Mouse (Mus musculus) cerebellum, adult 2 months (tissue): ENCODE data around the gene Kcnip4. TPM values are rescaled to one million over a fixed set of nuclear protein-coding genes. Genes with fewer than 3 reads are reported as not detected.

Experiments used
- DNase-seq, 2 experiments: peaks; one replicate each; pipeline ENCODE4 v3.0.0; 2021
- H3K27ac ChIP-seq: fragments of 200-500 bp; 2 replicates; pipeline ENCODE4 v1.5.1; 2012; ENCODE audit warnings: low read length, control low read depth, inconsistent platforms; ENCODE audit not compliant: insufficient read depth
- H3K27me3 ChIP-seq: fragments of 200-500 bp; 2 replicates; pipeline ENCODE4 v1.6.1; 2012; ENCODE audit warnings: inconsistent platforms, mild to moderate bottlenecking, low read length, moderate library complexity; ENCODE audit not compliant: control insufficient read depth, insufficient read depth
- H3K4me1 ChIP-seq: fragments of 200-500 bp; 2 replicates; pipeline ENCODE4 v1.6.1; 2011; ENCODE audit warnings: low read length; ENCODE audit not compliant: control insufficient read depth, insufficient read depth
- H3K4me3 ChIP-seq: fragments of 200-500 bp; replicated peaks from 2 replicates; pipeline ENCODE3; 2011; ENCODE audit warnings: mild to moderate bottlenecking, low read depth, low read length, control low read depth; ENCODE audit not compliant: insufficient read depth
- CTCF ChIP-seq: fragments of 200-500 bp; IDR thresholded peaks from 2 replicates; pipeline ENCODE4 v1.5.1; 2011; ENCODE audit warnings: low read depth, mild to moderate bottlenecking, control low read depth, low read length, moderate library complexity, borderline replicate concordance; ENCODE audit not compliant: insufficient read depth
- POLR2A ChIP-seq: fragments of 200-500 bp; IDR thresholded peaks from 2 replicates; pipeline ENCODE4 v1.6.1; 2011; ENCODE audit warnings: low read length, control low read depth, borderline replicate concordance; ENCODE audit not compliant: insufficient read depth
- WGBS: fragments of 180-500 bp; shearing (Covaris S2); methylation state at CpG from one replicate; pipeline ENCODE4 v1.1.7; 2018; 5-methylcytosine and 5-hydroxymethylcytosine counted together
- polyA plus RNA-seq: library from polyadenylated mRNA; depleted of rRNA; stranded (reverse); fragments of >200 nt; gene quantifications from 2 replicates; pipeline ENCODE4 v1.2.3, GENCODE M21; 2012; rRNA removed

Kcnip4 gene
- 93.6 and 105 TPM in 2 replicates for polyA plus RNA-seq

DNA sequence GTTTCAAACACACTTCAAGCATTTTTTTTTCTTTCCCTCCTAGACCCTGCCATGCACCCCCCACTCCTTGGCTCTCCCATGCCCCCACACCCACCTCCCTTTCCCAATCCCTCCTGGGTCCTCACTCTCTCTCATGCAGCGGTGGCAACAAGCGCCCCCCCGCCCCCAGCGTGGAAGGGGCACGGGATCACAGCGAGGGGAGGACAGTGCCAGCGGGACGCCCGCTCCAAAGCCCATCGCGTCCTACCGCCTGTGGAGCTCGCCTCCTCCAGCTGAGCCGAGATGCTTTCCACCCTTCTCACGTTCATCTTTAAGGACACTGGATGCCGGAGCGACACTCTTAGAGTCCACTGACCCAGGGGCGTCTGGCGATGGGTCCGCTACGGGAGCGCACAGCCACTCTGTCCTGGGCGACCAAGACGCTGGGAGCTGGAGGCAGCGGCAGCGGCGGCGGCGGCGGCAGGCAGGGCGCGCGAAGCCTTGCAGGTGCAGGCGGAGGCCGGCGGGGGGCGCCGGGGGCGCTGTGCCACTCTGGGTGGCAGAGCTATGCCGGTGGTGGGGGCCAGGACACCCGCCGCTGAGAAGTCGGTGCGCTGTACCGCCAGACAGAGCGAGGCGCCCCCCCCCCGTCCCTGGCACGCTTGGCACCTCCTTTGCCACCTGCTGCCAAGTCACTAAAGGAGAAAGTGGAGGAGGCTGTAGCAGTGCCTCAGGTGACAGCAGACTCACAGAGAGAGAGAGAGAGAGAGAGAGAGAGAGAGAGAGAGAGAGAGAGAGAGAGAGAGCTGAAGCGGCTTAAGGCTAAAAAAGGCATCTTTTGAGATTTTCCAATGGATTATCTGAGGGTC, at the start of gene Kcnip4:
Kcnip4 (minus strand) TSS at position 514 of the 848 bp plus-strand sequence.
- TF ChIP-seq CTCF: 0 out of 2 replicates have a peak, but pooled peaks have one; percentile 20
- TF ChIP-seq POLR2A: 0 out of 2 replicates have a peak, but pooled peaks have one; percentile 26
- no peaks in the 10 kb centered on the region for H3K27me3 ChIP-seq
- WGBS: 1% methylated on average over 47 of the region's 50 CpGs
- peak; percentile 90 to 92 for DNase-seq
- H3K4me1 ChIP-seq: peaks cover 7% of the 10 kb centered on the region; the same call in 1 of the 2 replicates
- H3K4me3 ChIP-seq: peak within 1 kb of the TSS; percentile 90
- peak within 1 kb of the TSS; percentile 99 for H3K27ac ChIP-seq

DNA sequence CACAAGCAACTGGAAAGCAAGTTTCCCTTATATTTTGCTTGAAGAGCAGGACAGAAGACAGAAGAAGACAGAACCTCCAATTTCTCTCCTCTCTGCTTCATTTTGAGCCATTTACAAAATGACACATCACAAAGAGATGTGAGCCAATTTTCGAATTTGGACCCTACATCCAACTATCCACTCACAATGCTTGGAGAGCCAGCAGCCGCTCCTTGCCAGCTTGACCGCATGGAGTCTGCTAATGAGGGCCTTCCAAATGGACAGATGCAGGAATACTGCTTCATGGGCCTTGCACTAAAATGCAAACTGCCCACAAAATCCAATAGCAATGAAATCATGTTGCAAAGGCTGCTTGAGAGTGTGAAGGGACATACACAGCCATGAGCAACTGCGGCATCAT, 47.2 kb upstream of the Kcnip4 start:
- peak; percentile 54 to 78 for DNase-seq
- 32% methylated on average over 4 of the region's 4 CpGs for WGBS
- no peaks in the 10 kb centered on the region; the same call in 1 of the 2 replicates for H3K4me1 ChIP-seq
- TF ChIP-seq POLR2A (no peak), CTCF (no peak)
- no peak overlapping the region for H3K4me3 ChIP-seq
- no peaks in the 10 kb centered on the region for H3K27me3 ChIP-seq
- no peak overlapping the region for H3K27ac ChIP-seq

DNA sequence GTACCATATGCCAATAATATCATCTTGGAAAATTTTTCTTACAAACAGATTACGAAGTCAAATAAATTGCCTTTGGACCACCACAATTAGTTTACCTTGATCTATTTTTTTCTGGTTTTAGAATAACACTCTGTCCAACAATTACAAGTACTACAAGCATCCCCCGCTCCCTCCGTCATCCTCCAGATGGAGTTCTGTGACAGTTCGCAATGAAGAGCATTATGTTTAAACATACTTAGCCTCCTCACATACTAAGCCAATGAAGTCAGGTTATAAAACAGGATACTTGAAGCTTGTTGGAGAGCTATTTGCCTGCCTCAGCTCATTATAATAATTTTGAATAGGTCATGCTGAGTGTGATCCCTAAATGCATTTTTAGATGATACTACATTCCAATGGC, 39.0 kb upstream of the Kcnip4 start:
- Histone ChIP-seq H3K27me3 (no peaks in the 10 kb centered on the region), H3K4me3 (no peak overlapping the region), H3K27ac (no peak overlapping the region), H3K4me1 (no peaks in the 10 kb centered on the region)
- TF ChIP-seq POLR2A (no peak), CTCF (no peak)
- DNase-seq: no peak
- WGBS: 97% methylated on average over 4 of the region's 4 CpGs

GRCm38 (mm10) chr5:49557436-49557835, 32.7 kb upstream of the Kcnip4 start:
- no peak for DNase-seq
- 79% methylated on average over 3 of the region's 3 CpGs for WGBS
- Histone ChIP-seq H3K4me3 (no peak overlapping the region), H3K27me3 (no peaks in the 10 kb centered on the region), H3K4me1 (no peaks in the 10 kb centered on the region), H3K27ac (no peak overlapping the region)
- TF ChIP-seq POLR2A (no peak), CTCF (no peak)

GRCm38 (mm10) chr5:49547884-49548283, 23.2 kb upstream of the Kcnip4 start:
- Histone ChIP-seq H3K4me1 (no peaks in the 10 kb centered on the region), H3K27ac (no peak overlapping the region), H3K27me3 (no peaks in the 10 kb centered on the region), H3K4me3 (no peak overlapping the region)
- DNase-seq: no peak
- TF ChIP-seq POLR2A (no peak), CTCF (no peak)
- WGBS: 89% methylated on average over 3 of the region's 3 CpGs

DNA sequence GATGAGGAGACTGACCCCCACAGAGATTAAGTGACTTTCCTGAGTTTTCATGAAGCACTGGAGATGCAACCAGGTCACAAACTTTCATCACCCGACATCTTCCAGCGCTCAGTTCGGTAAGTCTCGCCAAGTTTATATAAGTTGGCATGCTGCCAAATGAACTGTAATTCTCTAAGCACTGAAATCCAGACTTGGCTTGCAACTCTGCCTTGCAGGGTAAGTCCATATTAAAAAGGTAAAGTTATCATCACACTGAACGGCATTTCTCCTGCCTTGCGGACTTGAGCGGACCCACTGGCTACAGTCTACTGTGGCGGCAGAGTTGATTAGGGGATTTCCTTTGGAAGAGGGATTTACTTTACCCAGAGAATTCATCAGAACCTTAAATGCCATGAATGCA, 4.7 kb upstream of the Kcnip4 start:
- no peaks in the 10 kb centered on the region for H3K27me3 ChIP-seq
- no peak for DNase-seq

GRCm38 (mm10) chr5:49525242-49525612, 520 bp upstream of the Kcnip4 start:
- WGBS: 12% methylated on average over 4 of the region's 4 CpGs
- Histone ChIP-seq H3K27ac (peak overlapping the region; percentile 99), H3K4me1 (peaks cover 7% of the 10 kb centered on the region; the same call in 1 of the 2 replicates), H3K27me3 (no peaks in the 10 kb centered on the region), H3K4me3 (peak overlapping the region; percentile 90)
- TF ChIP-seq POLR2A (no peak), CTCF (no peak)
- peak; percentile 75 to 76 for DNase-seq

More for the DNA sequence above, 4.7 kb upstream of the Kcnip4 start:
- no peak for TF ChIP-seq POLR2A
- TF ChIP-seq CTCF: no peak
- peaks cover 7% of the 10 kb centered on the region; the same call in 1 of the 2 replicates for H3K4me1 ChIP-seq
- WGBS: 44% methylated on average over 8 of the region's 8 CpGs
- no peak overlapping the region for H3K4me3 ChIP-seq
- H3K27ac ChIP-seq: no peak overlapping the region

GRCm38 (mm10) chr5:49523997-49524393, 712 bp downstream of the Kcnip4 start:
- Histone ChIP-seq H3K4me3 (peak overlapping the region; percentile 90), H3K27ac (peak overlapping the region; percentile 99; the same call in 1 of the 2 replicates), H3K4me1 (peaks cover 10% of the 10 kb centered on the region; the same call in 1 of the 2 replicates), H3K27me3 (no peaks in the 10 kb centered on the region)
- TF ChIP-seq POLR2A: 0 out of 2 replicates have a peak, but pooled peaks have one; percentile 0
- TF ChIP-seq CTCF: no peak
- peak in 1 of 2 experiments; percentile 52 for DNase-seq
- 3% methylated on average over 11 of the region's 11 CpGs for WGBS
